Mouse (Mus musculus): ENCODE results near the gene Prdm16. TPM values are rescaled to one million over a fixed set of nuclear protein-coding genes. Genes with fewer than 3 reads are reported as not detected.

Gene Prdm16
- polyA plus RNA-seq, 1 experiment = 2.0 TPM

- no peaks in the 10 kb centered on the region for H3K36me3 ChIP-seq (ENCODE audit: control insufficient read depth, insufficient read depth, low read length)
- no peaks in the 10 kb centered on the region for H3K4me1 ChIP-seq (ENCODE audit: control insufficient read depth, insufficient read depth, insufficient read length)
- no peak overlapping the region for H3K4me3 ChIP-seq (ENCODE audit: extremely low read depth, insufficient read depth, insufficient read length)
- 89% methylated on average over 9 of the region's 9 CpGs for WGBS
- TF ChIP-seq POLR2A (IDR thresholded peaks at IDR 0.05; ENCODE audit: low read depth, low read length) (no peak), CTCF (IDR thresholded peaks at IDR 0.05; ENCODE audit: extremely low read depth, insufficient read depth, insufficient read length, insufficient replicate concordance) (no peak)
- no peaks in the 10 kb centered on the region for H3K27me3 ChIP-seq (ENCODE audit: control insufficient read depth, insufficient read depth, low read length)
- no peak overlapping the region for H3K27ac ChIP-seq (ENCODE audit: insufficient read depth, low read length)
- DNase-seq (ENCODE audit: low read depth in 1 of 2, low spot score in 2 of 2) = no peak
These were observed 156.0 kb downstream of the Prdm16 start for GRCm38 (mm10) chr4:154480544-154481260.

GRCm38 (mm10) chr4:154480143-154480542 lies 156.5 kb downstream of the Prdm16 start:
- Histone ChIP-seq H3K4me1 (ENCODE audit: control insufficient read depth, insufficient read depth, insufficient read length) (no peaks in the 10 kb centered on the region), H3K27ac (ENCODE audit: insufficient read depth, low read length) (no peak overlapping the region), H3K4me3 (ENCODE audit: extremely low read depth, insufficient read depth, insufficient read length) (no peak overlapping the region), H3K27me3 (ENCODE audit: control insufficient read depth, insufficient read depth, low read length) (no peaks in the 10 kb centered on the region), H3K36me3 (ENCODE audit: control insufficient read depth, insufficient read depth, low read length) (no peaks in the 10 kb centered on the region)
- no peak for TF ChIP-seq CTCF (IDR thresholded peaks at IDR 0.05; ENCODE audit: extremely low read depth, insufficient read depth, insufficient read length, insufficient replicate concordance)
- no peak for TF ChIP-seq POLR2A (IDR thresholded peaks at IDR 0.05; ENCODE audit: low read depth, low read length)
- 87% methylated on average over 15 of the region's 15 CpGs for WGBS
- DNase-seq (ENCODE audit: low read depth in 1 of 2, low spot score in 2 of 2) = no peak

GRCm38 (mm10) chr4:154478933-154479613 lies 157.6 kb downstream of the Prdm16 start:
- Histone ChIP-seq H3K4me1 (ENCODE audit: control insufficient read depth, insufficient read depth, insufficient read length) (no peaks in the 10 kb centered on the region), H3K4me3 (ENCODE audit: extremely low read depth, insufficient read depth, insufficient read length) (no peak overlapping the region), H3K27me3 (ENCODE audit: control insufficient read depth, insufficient read depth, low read length) (no peaks in the 10 kb centered on the region), H3K27ac (ENCODE audit: insufficient read depth, low read length) (no peak overlapping the region), H3K36me3 (ENCODE audit: control insufficient read depth, insufficient read depth, low read length) (no peaks in the 10 kb centered on the region)
- DNase-seq (ENCODE audit: low read depth in 1 of 2, low spot score in 2 of 2) = no peak
- 92% methylated on average over 8 of the region's 8 CpGs for WGBS
- TF ChIP-seq CTCF (IDR thresholded peaks at IDR 0.05; ENCODE audit: extremely low read depth, insufficient read depth, insufficient read length, insufficient replicate concordance) (no peak), POLR2A (IDR thresholded peaks at IDR 0.05; ENCODE audit: low read depth, low read length) (no peak)

- H3K4me3 ChIP-seq (ENCODE audit: extremely low read depth, insufficient read depth, insufficient read length) = no peak overlapping the region
- no peak overlapping the region for H3K27ac ChIP-seq (ENCODE audit: insufficient read depth, low read length)
- WGBS = 83% methylated on average over 25 of the region's 25 CpGs
- no peak for DNase-seq (ENCODE audit: low read depth in 1 of 2, low spot score in 2 of 2)
- no peaks in the 10 kb centered on the region for H3K4me1 ChIP-seq (ENCODE audit: control insufficient read depth, insufficient read depth, insufficient read length)
- H3K27me3 ChIP-seq (ENCODE audit: control insufficient read depth, insufficient read depth, low read length) = no peaks in the 10 kb centered on the region
- TF ChIP-seq POLR2A (IDR thresholded peaks at IDR 0.05; ENCODE audit: low read depth, low read length) (no peak), CTCF (IDR thresholded peaks at IDR 0.05; ENCODE audit: extremely low read depth, insufficient read depth, insufficient read length, insufficient replicate concordance) (no peak)
- H3K36me3 ChIP-seq (ENCODE audit: control insufficient read depth, insufficient read depth, low read length) = no peaks in the 10 kb centered on the region
These were observed 162.9 kb downstream of the Prdm16 start for GRCm38 (mm10) chr4:154473571-154474307.

GRCm38 (mm10) chr4:154472569-154472968 lies 164.1 kb downstream of the Prdm16 start:
- DNase-seq (ENCODE audit: low read depth in 1 of 2, low spot score in 2 of 2) = no peak
- Histone ChIP-seq H3K4me1 (ENCODE audit: control insufficient read depth, insufficient read depth, insufficient read length) (no peaks in the 10 kb centered on the region), H3K36me3 (ENCODE audit: control insufficient read depth, insufficient read depth, low read length) (no peaks in the 10 kb centered on the region), H3K27ac (ENCODE audit: insufficient read depth, low read length) (no peak overlapping the region), H3K4me3 (ENCODE audit: extremely low read depth, insufficient read depth, insufficient read length) (no peak overlapping the region), H3K27me3 (ENCODE audit: control insufficient read depth, insufficient read depth, low read length) (no peaks in the 10 kb centered on the region)
- no peak for TF ChIP-seq POLR2A (IDR thresholded peaks at IDR 0.05; ENCODE audit: low read depth, low read length)
- 88% methylated on average over 8 of the region's 8 CpGs for WGBS

- Histone ChIP-seq H3K27me3 (ENCODE audit: control insufficient read depth, insufficient read depth, low read length) (no peaks in the 10 kb centered on the region), H3K27ac (ENCODE audit: insufficient read depth, low read length) (no peak overlapping the region), H3K4me1 (ENCODE audit: control insufficient read depth, insufficient read depth, insufficient read length) (no peaks in the 10 kb centered on the region), H3K36me3 (ENCODE audit: control insufficient read depth, insufficient read depth, low read length) (no peaks in the 10 kb centered on the region), H3K4me3 (ENCODE audit: extremely low read depth, insufficient read depth, insufficient read length) (no peak overlapping the region)
- 78% methylated on average over 17 of the region's 17 CpGs for WGBS
- no peak for DNase-seq (ENCODE audit: low read depth in 1 of 2, low spot score in 2 of 2)
- TF ChIP-seq CTCF (IDR thresholded peaks at IDR 0.05; ENCODE audit: extremely low read depth, insufficient read depth, insufficient read length, insufficient replicate concordance) (no peak), POLR2A (IDR thresholded peaks at IDR 0.05; ENCODE audit: low read depth, low read length) (no peak)
These were observed 165.1 kb downstream of the Prdm16 start for GRCm38 (mm10) chr4:154471447-154472101.
